Mouse (Mus musculus) heart, adult 8-10 months (tissue): Measurements from ENCODE around the gene Tjp3. TPM values are rescaled to one million over a fixed set of nuclear protein-coding genes. Genes with fewer than 3 reads are reported as not detected.
"Not testable (repeated sequence)": the region's sequence is repeated elsewhere in the genome, so short reads cannot be mapped to it uniquely, and the experiment has no call there.

ENCODE experiments used
- DNase-seq: peaks from one replicate; pipeline ENCODE4 v3.0.0; 2022; ENCODE audit warnings: low spot score
- microRNA-seq: library from miRNA; unstranded; fragments of <30 nt; microRNA quantifications from one replicate; pipeline ENCODE4 v1.2.0, GENCODE M21; 2022
- total RNA-seq, 4 experiments: library from RNA; stranded (reverse); gene quantifications; 2 replicates each; pipeline ENCODE4 v1.2.4; 2022

Tjp3 gene
- total RNA-seq, 4 experiments from 2014 or later, result 0.22 TPM; not detected in 3

DNA sequence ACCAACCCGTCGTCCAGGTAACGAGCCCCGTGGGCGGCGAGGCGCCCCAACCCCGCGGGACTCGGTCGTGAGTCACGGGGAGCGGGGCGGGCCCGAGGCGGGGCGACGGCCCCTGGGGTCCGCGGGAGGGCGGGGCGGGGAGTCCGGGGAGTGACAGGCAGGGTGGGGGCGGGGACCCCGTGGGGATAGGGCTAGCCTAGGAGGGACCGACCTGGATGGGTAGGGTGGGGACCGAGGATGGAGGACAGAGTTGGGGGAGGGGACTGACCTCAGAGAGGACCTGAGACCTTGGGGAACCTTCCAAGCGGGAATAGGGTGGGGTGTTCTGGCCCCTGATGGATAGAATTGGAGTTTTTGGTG lies 58.2 kb downstream of the Tjp3 start:
- DNase-seq, result no peak

DNA sequence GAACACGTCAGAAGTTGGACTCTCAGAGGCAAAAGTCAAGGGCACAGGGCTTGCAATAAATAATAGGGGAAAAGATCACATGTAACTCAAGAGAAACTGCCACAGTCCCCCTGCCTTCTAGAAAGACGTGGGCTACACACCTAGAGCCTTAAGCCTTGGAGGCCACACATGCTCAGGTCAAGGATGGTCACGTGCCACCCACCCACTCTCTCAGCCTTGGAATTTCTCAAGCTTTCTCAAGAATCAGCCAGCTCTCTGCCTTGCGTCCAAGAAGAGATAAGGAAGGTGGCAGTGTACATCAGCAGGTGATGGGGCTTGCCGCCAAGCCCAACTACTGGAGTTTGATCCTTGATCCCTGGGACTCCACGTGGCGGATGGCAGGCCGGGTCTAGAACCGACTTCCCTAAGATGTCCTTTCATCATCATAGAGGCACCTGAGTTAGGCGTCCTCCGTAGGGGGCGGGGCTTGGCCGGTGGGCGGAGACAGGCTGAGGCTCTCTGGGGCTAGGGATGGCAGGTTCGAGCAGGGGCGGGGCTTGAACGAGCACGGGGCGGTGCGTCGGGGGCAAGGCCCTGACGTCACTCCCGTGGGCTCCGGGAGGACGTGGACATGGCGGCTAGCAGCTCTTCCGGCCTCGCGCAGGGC lies 58.7 kb downstream of the Tjp3 start, which contains the start of gene Zfr2:
TSS of gene Zfr2 (plus strand) at position 576 of the 646 bp plus-strand sequence.
- DNase-seq, result peak; percentile 55

DNA sequence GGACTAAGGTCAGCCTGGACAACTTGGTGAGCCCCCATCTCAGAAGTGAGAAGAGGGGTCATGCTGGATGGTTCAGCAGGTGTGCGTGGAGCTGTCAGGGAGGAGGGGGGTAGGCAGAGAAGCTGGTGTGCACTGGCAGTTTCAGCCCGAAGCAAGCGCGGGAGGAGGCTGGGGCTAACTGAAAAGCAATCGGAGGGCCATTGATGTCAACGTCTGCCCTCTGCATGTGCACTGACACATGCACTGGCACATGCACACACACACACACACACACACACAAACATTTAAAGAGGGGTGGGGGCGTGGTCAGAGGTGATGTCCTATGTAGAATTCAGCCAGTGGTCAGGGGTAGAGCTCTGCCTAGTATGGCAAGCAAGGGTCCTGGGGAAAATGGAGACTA lies 59.9 kb downstream of the Tjp3 start:
- DNase-seq, result no peak

DNA sequence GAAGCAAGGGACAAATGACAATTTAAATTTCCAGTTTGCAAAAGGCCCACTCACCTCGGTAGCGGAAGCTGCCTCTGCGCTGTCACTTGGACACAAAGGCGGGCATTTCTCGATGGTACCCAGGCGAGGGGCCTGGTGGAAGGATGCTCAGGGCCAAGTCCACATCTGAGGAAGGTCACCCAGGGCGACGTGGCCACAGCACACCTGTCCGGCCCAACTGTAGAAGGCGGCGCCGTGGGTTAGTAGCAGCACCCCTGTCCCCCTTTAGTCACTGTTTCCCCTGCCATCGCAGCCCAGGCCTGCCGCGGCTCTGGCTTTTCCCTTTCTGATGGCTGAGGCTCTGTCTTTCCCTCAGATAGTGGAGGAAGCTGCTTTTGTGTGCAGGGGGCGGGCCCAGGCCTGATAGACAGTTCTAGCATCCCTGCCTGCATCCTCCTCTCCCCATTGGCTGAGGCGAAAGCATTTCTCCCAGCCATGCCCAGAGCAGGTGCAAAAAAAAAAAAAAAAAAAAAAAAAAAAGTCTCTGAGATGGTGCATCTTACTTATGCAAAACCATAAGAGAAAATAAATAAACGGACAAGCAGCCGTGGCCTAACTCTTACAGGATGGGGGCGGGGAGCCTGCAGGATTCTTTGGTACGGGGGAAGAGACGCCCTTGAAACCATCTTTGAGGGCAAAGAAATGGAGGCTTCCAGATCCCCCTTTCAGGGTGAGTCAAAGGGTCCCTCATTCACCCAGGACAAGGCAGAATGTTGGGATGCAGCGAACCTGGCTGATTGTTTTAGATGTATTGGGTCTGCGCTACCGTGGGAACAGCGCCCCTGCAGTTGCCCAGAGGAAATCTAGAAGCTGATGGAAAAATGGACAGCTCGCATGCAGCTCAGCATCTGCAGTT lies 60.7 kb downstream of the Tjp3 start, which contains the start of gene Atcay:
TSS of gene Atcay (minus strand) at position 396 of the 895 bp plus-strand sequence.
- DNase-seq, result no peak

DNA sequence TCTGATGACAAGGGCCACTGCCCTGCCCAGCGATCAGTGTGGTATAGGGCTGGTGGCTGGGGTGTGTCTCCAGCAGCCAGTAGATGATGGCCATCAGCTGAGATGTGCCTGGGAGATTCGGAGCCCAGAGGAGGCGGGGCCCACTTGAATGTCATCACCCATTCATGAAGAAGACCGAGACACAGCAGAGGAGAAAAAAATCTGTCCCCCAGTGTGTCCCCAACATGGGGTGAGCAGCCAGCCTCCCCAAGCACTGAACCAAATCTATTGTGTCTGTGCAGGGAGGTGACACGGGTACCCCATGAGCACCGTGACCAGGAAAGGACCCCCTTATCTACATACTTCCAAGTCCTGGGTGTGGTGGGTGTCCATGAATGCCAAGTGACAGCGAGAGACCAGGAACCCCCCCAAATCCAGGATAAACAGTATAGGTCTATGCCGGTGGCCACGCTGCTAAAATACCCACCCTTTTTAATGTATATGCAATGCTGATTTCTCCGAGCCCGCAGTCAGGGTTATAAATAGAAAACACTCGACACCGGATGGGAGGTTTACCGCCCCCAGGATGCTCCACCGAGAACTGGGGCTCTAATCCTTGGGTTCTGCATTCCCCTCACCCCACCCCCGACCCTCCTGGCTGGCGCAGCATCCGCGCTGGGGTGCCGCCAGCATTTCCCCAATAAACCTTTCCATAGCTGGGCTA lies 61.5 kb downstream of the Tjp3 start:
- DNase-seq, result no peak

DNA sequence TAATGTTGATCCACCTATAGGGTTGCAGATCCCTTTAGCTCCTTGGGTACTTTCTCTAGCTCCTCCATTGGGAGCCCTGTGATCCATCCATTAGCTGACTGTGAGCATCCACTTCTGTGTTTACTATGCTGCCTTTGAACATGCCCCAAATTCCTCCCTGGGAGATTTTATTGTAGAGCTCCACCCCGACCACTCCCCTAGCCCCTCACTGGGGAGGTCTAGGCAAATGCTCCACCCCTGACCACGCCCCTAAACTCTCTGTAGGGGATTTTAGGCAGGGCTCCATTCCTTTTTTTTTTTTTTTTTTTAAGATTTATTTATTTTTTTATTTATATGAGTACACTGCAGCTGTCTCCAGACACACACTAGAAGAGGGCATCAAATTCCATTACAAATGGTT lies 67.7 kb downstream of the Tjp3 start:
- not testable (repeated sequence) for DNase-seq

Small RNA genes lying within 50 kb of the gene (microRNA-seq; reads per million reads assigned to microRNA genes)
- 36.7 reads per million, percentile 45 among the genes with 10 or more reads in this experiment for gene Mir3057

Other genes with a start within 250 kb of the Tjp3 start
- gene Sgta, start 231.4 kb downstream of the Tjp3 start, total RNA-seq, result 100 to 1,000 TPM in 2 of 4 experiments, 10 to 100 TPM in 2; 92.0 to 102 (median 99.4) TPM
- 10 to 100 TPM; 12.3 to 14.9 (median 13.2) TPM for gene Thop1, start 221.5 kb downstream of the Tjp3 start, total RNA-seq
- gene Creb3l3, start 192.7 kb downstream of the Tjp3 start, total RNA-seq, result under 1 TPM in 3 of 4 experiments, not detected in 1; 0.14 to 0.53 (median 0.27) TPM
- gene Map2k2, start 185.7 kb downstream of the Tjp3 start, total RNA-seq, result 100 to 1,000 TPM; 110 to 137 (median 130) TPM
- gene Zbtb7a, start 156.4 kb downstream of the Tjp3 start, total RNA-seq, result 10 to 100 TPM; 39.4 to 41.9 (median 40.7) TPM
- gene Pias4, start 123.7 kb downstream of the Tjp3 start, total RNA-seq, result 10 to 100 TPM; 16.8 to 18.6 (median 17.0) TPM
- gene Eef2, start 115.0 kb downstream of the Tjp3 start, total RNA-seq, result 1,000 to 10,000 TPM; 1,076 to 1,267 (median 1,170) TPM
- gene Dapk3, start 108.6 kb downstream of the Tjp3 start, total RNA-seq, result 10 to 100 TPM; 26.3 to 35.5 (median 29.8) TPM
- not detected for gene 4930442H23Rik, start 107.7 kb downstream of the Tjp3 start, total RNA-seq
- 10 to 100 TPM in 1 of 4 experiments, 1 to 10 TPM in 3; 5.8 to 18.8 (median 8.2) TPM for gene Nmrk2, start 89.5 kb downstream of the Tjp3 start, total RNA-seq
- under 1 TPM in 1 of 4 experiments, not detected in 3; 0.63 TPM for gene Atcay, start 60.7 kb downstream of the Tjp3 start, total RNA-seq
- 1 to 10 TPM; 1.6 to 3.1 (median 2.7) TPM for gene Zfr2, start 58.4 kb downstream of the Tjp3 start, total RNA-seq
- under 1 TPM; 0.26 to 0.75 (median 0.62) TPM for gene Matk, start 38.6 kb downstream of the Tjp3 start, total RNA-seq
- gene Mrpl54, start 24.6 kb downstream of the Tjp3 start, total RNA-seq, result 100 to 1,000 TPM; 105 to 124 (median 112) TPM
- 100 to 1,000 TPM; 105 to 122 (median 112) TPM for gene Apba3, start 24.6 kb downstream of the Tjp3 start, total RNA-seq
- gene Pip5k1c, start 1.4 kb upstream of the Tjp3 start, total RNA-seq, result 10 to 100 TPM; 25.7 to 29.5 (median 26.8) TPM
- gene Cactin, start 29.5 kb upstream of the Tjp3 start, total RNA-seq, result 10 to 100 TPM; 14.4 to 19.2 (median 16.3) TPM
- gene Tbxa2r, start 37.1 kb upstream of the Tjp3 start, total RNA-seq, result 1 to 10 TPM; 2.7 to 5.4 (median 3.5) TPM
- 1 to 10 TPM; 4.1 to 6.6 (median 5.2) TPM for gene Gipc3, start 51.7 kb upstream of the Tjp3 start, total RNA-seq
- 10 to 100 TPM; 52.4 to 61.2 (median 57.1) TPM for gene Hmg20b, start 58.9 kb upstream of the Tjp3 start, total RNA-seq
- gene Mfsd12, start 65.9 kb upstream of the Tjp3 start, total RNA-seq, result 10 to 100 TPM in 1 of 4 experiments, 1 to 10 TPM in 3; 9.2 to 11.4 (median 9.8) TPM
- under 1 TPM in 2 of 4 experiments, not detected in 2; 0.29 to 0.66 TPM for gene 4930404N11Rik, start 74.2 kb upstream of the Tjp3 start, total RNA-seq
- 10 to 100 TPM; 25.9 to 39.0 (median 32.2) TPM for gene Fzr1, start 86.9 kb upstream of the Tjp3 start, total RNA-seq
- gene Dohh, start 92.8 kb upstream of the Tjp3 start, total RNA-seq, result 10 to 100 TPM; 49.1 to 55.0 (median 53.8) TPM
- 1 to 10 TPM in 2 of 4 experiments, under 1 TPM in 2; 0.73 to 1.3 (median 1.0) TPM for gene Gm48551, start 92.9 kb upstream of the Tjp3 start, total RNA-seq
- gene Gm48552, start 97.4 kb upstream of the Tjp3 start, total RNA-seq, result under 1 TPM in 2 of 4 experiments, not detected in 2; 0.50 to 0.72 TPM
- 1 to 10 TPM; 1.4 to 2.4 (median 1.9) TPM for gene Smim24, start 101.5 kb upstream of the Tjp3 start, total RNA-seq
- 100 to 1,000 TPM; 100 to 132 (median 108) TPM for gene Nfic, start 164.1 kb upstream of the Tjp3 start, total RNA-seq
- under 1 TPM in 2 of 4 experiments, not detected in 2; 0.12 to 0.29 TPM for gene Celf5, start 191.1 kb upstream of the Tjp3 start, total RNA-seq
- gene Ncln, start 204.8 kb upstream of the Tjp3 start, total RNA-seq, result 10 to 100 TPM; 48.7 to 72.7 (median 66.7) TPM
- 1 to 10 TPM in 2 of 4 experiments, under 1 TPM in 2; 0.88 to 1.4 (median 1.0) TPM for gene S1pr4, start 208.6 kb upstream of the Tjp3 start, total RNA-seq
- gene Gna15, start 232.6 kb upstream of the Tjp3 start, total RNA-seq, result under 1 TPM; 0.37 to 0.78 (median 0.54) TPM